Mouse (Mus musculus): ENCODE data around the gene Ngef.

DNA sequence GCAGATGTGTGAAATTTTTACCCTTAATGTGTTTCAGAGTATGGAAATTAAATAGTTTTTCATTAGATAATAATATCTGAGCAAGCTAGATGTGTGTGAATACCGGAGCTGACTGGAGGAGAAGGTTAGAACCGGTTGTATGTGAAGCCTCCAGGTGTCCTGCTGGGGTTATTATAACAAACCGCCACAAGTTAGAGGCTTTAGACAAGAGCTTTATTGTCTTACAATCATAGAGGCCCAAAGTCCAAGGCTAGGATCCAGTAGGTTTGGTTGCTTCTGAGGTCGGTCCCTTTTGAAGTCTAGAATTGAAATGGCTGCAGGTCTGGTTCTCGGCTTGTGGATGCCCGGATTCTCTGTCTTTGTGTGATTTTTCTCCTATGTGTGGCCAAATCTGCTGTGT, 5.3 kb upstream of the Ngef start:
- no peak for TF ChIP-seq CTCF (IDR thresholded peaks at IDR 0.05; ENCODE audit: low read depth, low read length)
- TF ChIP-seq POLR2AphosphoS5 (IDR thresholded peaks at IDR 0.05; ENCODE audit: insufficient replicate concordance, low read depth, low read length): no peak
